Mouse (Mus musculus): ENCODE data around the gene Ugt1a1.

DNA sequence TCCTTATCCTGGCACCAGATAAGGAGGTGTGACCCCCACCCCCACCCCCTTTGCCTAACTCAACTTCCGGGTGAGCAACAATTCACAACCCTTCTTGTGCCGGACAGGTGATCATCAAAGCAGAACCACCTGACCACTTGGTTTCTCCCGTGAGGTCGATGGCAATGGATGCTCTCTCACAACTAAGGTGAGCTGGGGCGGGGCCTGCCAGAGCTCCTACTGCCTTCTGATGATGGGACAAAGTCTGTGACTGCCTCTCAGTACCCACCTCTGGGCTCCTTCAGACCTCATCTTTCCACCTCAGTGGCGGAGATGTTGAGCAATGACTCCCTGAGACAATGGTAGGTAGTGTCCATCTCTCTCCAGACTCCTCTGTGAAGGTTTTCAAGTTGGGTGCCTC lies 34.1 kb downstream of the Ugt1a1 start:
- TF ChIP-seq POLR2A (IDR thresholded peaks at IDR 0.05; ENCODE audit: insufficient read depth, low read length) (no peak), CTCF (IDR thresholded peaks at IDR 0.05; ENCODE audit: low read depth, low read length) (no peak), EP300 (IDR thresholded peaks at IDR 0.05; ENCODE audit: insufficient read depth, low read depth, low read length) (no peak)

All from ES-Bruce4 (cell line).